Mouse (Mus musculus): ENCODE measurements at regions not wholly inside any gene's neighbourhood (a gene's known extent, or its start where the extent isn't known, plus 50 kb on each side); places are given as distances from the start of the nearest gene placed in this dataset.
A peak's percentile ranks its signal among the peaks of the same experiment; 100 is the strongest.

GRCm38 (mm10) chr4:3090378-3090735, 76.8 kb upstream of the Vmn1r2 start:
- no peak overlapping the region for H3K4me3 ChIP-seq (ENCODE audit: low read depth, low read length)
- no peak for DNase-seq (ENCODE audit: low spot score)
- ATAC-seq (ENCODE audit: extremely low read depth, insufficient number of reproducible peaks, low FRiP score, poor library complexity, severe bottlenecking): peak; percentile 44; the same call in 1 of the 2 replicates
- TF ChIP-seq POLR2AphosphoS5 (IDR thresholded peaks at IDR 0.05; ENCODE audit: insufficient replicate concordance, low read depth, low read length): no peak
- no peak for TF ChIP-seq CTCF (IDR thresholded peaks at IDR 0.05; ENCODE audit: low read depth, low read length)
- H3K9me3 ChIP-seq (replicated peaks): peaks cover 21% of the 10 kb centered on the region
- H3K27me3 ChIP-seq (ENCODE audit: insufficient read depth, low read length): no peaks in the 10 kb centered on the region
- no peaks in the 10 kb centered on the region for H3K36me3 ChIP-seq (replicated peaks)
- H3K4me1 ChIP-seq (ENCODE audit: insufficient read depth, low read depth, low read length): no peaks in the 10 kb centered on the region

- H3K27me3 ChIP-seq (ENCODE audit: insufficient read depth, low read length): no peaks in the 10 kb centered on the region
- TF ChIP-seq POLR2AphosphoS5 (IDR thresholded peaks at IDR 0.05; ENCODE audit: insufficient replicate concordance, low read depth, low read length) (no peak), TAL1 (conservative IDR thresholded peaks at IDR 0.05; ENCODE audit: low read depth, low read length) (no peak), CTCF (IDR thresholded peaks at IDR 0.05; ENCODE audit: low read depth, low read length) (no peak), GATA1 (IDR thresholded peaks at IDR 0.05; ENCODE audit: borderline replicate concordance, low read length) (no peak), GATA2 (IDR thresholded peaks at IDR 0.05; ENCODE audit: borderline replicate concordance, low read depth, low read length) (no peak)
- DNase-seq (ENCODE audit: low spot score) (no peak), ATAC-seq (ENCODE audit: extremely low read depth, insufficient number of reproducible peaks, low FRiP score, poor library complexity, severe bottlenecking) (0 out of 2 replicates have a peak, but pooled peaks have one; percentile 6)
- H3K9me3 ChIP-seq (replicated peaks): peaks cover 17% of the 10 kb centered on the region
- H3K4me3 ChIP-seq (ENCODE audit: low read depth, low read length): no peak overlapping the region
- H3K36me3 ChIP-seq (replicated peaks): no peaks in the 10 kb centered on the region
- H3K4me1 ChIP-seq (ENCODE audit: insufficient read depth, low read depth, low read length): no peaks in the 10 kb centered on the region
These were observed 76.4 kb upstream of the Vmn1r2 start for GRCm38 (mm10) chr4:3090742-3091141.
